Mouse (Mus musculus): ENCODE data around the gene Veph1.

- no peak for TF ChIP-seq CTCF (IDR thresholded peaks at IDR 0.05; ENCODE audit: insufficient read depth, low read depth, low read length)
- TF ChIP-seq POLR2A (IDR thresholded peaks at IDR 0.05; ENCODE audit: insufficient read depth, low read depth, low read length), result no peak
Observed at GRCm38 (mm10) chr3:66340742-66341141, 44.1 kb upstream of the Veph1 start.

Measured in olfactory bulb, adult 2 months (tissue).